Mouse (Mus musculus): ENCODE data around the gene Gng2.

Gng2 gene

DNA sequence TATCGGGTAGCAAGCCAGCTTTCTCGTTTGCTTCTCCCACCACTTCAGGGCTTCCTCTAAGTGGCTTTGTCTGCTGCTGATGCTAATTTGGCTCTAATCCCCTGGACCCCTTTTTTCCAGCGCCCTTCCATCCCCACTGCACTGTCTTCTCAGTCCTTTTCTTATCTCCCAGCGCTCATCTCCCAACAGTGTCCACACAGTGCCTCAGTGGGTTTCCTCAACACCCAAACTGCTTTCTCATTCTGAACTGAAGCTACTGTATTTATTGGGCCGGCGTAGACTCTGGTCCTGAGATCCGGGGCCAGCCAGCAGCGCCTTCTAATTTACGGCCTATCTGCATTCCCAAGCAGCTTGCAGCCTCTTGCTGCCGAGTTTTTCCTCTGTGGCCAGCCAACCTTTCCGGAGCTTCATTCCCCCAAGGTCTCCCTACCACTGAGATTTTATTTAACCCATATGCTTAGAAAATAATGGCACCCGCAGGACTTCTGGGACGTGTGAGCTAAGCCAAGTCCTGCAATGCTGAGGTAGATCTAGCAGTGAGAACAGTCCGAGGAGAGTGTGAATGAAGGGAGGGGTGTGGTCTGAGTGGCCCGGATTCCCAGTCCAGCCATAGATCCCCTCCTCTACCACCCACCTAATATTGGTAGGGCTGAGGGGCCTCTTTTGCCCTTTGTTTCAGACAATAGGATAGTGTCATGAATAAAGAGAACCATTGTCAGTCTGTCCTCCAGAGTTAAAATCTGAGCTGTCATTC, at the start of gene Gng2:
Gene Gng2, minus strand, starts transcription at position 357 of the 754 bp plus-strand sequence.
- DNase-seq (ENCODE audit: low spot score) = no peak

DNA sequence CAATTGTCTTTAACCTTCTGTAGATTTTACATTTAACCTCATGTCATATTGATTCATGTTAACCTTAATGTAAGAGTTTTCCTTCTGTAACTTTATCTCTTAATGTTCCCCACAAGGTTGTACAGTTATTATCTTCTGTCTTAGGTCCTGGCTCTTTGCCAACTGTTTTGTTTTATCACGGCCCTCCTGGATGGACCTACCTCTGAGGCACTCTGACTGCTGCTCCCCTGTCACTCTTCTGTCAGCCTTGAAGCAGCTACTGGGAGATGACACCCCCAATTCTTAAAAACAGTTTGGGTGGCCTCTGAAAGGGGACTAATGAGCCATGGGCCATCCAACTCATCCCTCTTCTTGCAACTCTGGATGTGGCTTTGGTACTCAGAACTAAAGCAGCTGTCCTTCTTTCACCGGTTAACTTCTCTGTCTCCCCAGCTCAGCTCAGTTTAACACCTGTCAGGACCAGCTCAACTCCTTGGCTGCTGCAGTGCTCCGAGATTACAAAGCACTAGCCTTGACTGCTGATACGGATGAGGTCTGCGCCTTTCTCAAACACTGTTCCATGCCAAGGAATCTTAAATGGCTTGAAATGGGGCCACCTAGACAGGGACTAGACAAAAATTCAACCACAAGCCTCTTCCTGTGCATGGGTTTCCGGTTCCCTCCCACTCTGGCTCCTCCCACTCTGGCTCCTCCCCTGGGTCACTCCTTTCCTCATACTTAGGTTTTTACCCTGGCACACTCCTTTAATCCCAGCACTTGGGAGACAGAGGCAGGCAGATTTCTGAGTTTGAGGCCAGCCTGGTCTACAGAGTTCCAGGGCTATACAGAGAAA, 47.7 kb upstream of the Gng2 start:
- peak; percentile 60 for DNase-seq (ENCODE audit: low spot score)

DNA sequence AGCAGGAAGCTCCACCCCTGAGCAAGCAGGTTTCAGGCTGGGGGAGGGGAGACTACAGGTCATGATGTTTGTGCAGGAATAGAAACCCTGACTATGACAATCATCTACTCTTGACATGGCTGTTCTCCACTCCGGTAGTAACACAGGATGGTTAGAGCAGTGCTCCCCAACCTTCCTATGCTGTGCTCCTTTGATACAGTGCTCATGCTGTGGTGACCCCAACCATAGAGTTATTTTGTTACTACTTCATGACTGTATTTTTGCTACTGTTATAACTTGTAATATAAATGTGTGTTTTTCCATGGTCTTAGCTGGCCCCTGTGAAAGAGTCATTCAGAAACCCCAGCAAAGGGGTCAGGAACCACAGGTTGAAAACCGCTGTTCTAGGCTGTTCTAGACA, 46.5 kb upstream of the Gng2 start:
- DNase-seq (ENCODE audit: low spot score) = no peak

DNA sequence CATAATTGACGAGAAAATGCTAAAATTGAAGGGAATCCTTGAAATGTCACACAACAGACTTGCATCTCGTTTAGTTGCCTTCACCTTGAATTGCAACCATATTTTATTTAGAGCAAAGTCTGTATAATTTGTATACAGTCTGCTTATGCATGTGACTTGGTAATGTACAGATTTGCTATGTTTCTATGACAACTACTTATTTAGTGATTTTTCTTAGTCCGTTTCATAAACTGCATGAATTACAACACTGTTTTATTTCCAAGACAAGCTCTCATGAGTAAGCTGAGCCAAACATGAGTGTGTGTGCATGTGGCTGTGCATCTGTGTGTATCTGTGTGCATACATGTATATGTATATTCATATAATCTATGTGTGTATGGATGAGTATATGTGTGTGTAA, 42.1 kb upstream of the Gng2 start:
- no peak for DNase-seq (ENCODE audit: low spot score)

DNA sequence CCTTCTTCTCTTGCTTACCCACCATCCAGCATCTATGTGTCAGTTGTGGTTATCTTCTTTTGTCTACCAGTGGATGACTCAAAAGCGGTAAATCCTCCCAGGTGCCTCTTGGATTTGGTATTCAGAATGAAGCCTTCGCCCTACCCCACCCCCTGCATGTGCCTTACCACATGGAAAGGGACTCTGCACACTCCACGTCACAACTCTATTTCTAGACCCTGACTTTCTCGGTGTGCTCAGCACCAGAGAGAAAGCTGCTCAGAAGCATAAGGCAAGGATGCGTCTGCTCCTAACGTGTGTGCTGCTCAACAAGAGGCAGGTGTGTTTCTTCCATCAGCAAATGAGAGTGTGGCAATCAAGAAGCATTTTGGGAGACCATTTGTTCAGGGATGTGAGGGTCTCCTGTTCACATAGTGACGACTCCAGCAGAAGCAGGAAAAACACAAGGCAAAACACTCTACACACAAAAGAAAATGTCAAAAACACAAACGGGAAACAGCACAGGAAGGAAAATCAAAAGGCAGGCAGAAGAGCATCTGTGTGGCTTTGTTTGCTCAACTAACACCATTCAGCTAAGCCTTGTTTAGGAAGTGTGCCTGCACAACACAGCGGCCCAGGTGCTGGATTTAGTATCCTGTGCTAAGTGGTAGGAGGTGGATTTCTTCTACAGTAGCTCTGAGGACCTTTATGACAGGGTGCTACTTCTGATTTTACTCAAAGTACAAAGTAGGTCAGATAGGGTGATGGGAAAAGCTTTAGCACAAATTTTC, 35.3 kb upstream of the Gng2 start:
- DNase-seq (ENCODE audit: low spot score) = no peak

DNA sequence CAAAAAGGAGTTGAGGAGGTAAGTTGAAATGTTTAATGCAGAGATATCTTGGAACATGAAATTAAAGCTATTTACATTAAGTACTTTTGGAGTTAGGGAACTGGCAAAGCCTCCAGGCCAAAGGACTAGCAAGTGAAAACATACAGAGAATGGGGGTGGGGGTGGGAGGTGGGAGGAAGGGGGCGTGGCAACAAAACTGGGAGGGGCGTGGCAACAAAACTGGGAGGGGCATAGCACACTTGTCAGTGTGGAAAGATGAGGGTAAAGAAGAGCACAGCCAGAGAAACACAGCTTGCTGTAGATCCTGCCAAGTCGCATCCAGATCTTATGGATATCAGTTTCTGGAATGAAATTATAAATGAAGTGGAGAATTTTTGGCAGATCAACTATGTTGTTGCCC, 30.0 kb upstream of the Gng2 start:
- DNase-seq (ENCODE audit: low spot score) = no peak

DNA sequence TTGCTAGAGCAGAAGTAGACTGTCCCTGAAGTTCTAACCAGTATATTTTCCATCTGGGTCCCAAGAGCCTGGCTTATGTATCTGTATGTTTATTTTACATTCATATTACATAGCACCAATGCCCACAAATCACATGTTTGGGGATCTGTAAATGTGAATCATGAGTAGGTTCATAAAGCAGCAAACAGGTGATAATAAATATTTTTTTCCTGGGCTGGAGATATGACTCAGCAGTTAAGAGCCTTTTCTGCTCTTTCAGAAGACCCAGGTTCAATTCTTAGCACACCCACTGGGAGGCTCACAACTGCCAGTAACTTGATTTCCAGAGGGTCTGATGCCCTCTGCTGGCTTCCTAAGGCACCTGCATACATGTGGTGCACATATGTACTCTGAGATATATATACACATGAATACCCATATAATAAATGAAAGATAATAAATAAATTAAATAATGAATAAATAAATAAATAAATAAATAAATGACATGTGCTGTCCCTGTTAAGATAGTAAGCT, 27.4 kb upstream of the Gng2 start:
- DNase-seq (ENCODE audit: low spot score) = no peak

DNA sequence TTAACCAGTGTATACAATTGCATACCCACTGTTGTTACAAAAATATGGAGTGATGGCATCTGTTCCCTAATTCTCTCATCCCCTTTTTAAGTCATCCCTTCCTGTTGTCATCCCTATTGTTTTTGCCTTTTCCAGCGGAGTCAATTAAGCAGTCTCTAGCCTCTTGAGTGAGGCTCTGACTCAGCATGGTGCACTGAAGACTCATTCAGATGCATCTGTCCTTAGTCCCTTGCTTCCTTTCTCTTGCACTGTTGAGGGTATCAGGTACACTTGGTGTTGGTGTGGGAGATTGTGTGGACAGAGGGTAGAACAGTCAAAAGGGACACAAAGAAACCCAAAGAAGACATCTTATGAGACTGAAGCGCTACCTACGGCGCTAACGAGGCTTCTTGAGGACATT, 19.4 kb upstream of the Gng2 start:
- DNase-seq (ENCODE audit: low spot score) = no peak

DNA sequence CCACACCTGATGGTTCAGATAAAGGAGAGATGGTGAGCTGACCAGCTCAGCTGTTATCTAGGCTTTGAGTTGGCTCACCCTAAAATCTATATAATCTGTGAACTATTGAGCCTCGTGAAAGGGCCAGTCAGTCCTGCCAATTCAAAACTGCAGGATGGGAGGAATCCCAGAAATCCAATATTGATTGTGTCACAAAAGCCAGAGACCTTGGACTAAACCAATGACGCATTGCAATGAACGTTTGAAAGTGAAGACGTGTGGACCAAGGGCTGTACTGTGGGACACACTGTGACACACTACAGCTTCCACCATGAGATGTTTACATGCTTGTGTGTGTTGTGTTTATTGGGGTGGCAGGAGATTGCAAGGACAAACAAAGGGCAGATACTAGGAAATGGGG, 18.5 kb upstream of the Gng2 start:
- no peak for DNase-seq (ENCODE audit: low spot score)

DNA sequence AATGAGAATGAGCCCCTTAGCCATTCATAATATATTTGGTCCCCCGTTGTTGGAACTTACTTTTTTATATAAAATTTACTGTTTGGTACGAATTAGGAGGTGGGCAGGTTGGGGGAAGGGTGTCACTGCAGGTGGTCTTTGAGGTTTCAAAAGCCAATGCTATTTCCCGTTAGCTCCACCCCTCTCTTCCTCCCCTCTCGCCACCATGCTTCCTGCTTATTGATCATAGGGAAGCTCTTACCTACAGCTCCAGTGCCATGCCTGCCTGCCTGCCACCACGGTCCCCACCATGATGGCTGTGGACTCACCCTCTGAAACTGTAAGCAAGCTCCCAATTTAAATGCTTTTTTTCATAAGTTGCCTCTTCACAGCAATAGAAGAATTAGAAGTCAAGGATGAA, 16.6 kb upstream of the Gng2 start:
- no peak for DNase-seq (ENCODE audit: low spot score)

DNA sequence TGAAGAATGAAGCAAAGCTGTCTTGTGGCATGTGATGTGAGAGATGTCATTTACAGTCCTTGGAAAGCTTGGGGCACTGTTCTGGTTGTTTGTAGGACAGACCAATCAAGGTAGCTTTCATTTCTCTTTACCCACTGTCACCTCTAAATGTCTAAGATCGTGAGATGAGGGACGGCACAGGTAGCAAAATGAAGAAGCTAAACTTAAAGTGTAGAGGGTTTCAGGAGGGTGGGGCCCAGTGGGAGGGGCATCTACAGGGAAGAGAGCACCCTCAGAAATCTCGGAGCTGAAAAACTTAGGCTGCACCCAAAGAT, 16.1 kb upstream of the Gng2 start:
- no peak for DNase-seq (ENCODE audit: low spot score)

DNA sequence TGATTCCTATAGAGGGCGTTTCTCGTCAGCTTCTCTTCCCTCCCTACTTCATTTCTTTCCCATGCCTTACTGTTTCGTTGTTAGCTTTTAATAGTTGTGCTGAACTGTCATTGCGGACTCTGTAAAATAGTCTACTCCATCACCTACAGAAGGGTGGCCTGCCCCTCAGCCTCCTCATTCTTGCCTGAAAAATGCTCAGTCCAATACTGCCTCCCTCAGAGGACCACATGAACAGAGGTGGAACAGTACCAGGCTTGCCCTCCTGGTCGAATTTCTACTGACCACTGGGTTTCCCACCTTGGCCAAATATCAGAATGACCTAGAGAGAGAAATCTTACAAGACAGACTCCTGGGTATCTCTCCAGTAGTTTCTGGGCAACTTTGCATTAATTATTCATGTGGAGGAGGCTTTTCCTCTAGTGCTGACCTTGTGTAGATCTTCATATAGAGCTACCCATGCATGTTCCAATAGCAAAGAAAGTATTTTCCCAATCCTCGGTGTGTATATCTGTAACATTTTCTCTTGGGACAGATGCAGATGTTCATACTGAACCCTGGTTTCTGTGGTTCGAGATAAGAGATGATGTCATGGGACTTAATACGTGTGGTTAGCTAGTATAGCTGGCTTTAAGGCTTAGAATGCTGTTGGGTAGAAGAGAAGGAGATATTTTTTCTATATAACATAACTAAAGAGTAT, 15.6 kb upstream of the Gng2 start:
- no peak for DNase-seq (ENCODE audit: low spot score)

DNA sequence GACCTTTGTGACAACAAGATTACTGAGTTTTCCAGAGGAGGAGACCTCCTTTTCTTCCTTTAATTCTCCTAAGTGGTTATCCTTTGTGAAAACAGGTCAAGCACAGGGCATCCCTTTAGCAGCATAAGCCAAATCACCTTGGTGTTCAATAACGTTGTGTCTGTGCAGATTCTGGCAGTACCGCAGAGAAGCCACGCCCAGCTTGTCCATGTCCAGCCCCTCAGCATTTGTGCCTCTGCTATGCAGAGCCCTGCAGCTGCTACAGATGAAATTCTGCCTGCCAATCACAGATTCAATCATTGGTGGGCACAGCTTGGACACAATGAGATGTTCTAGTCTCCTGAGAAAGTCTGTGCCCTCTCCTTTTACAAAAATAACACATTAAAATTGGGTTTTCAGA, 14.4 kb upstream of the Gng2 start:
- no peak for DNase-seq (ENCODE audit: low spot score)

DNA sequence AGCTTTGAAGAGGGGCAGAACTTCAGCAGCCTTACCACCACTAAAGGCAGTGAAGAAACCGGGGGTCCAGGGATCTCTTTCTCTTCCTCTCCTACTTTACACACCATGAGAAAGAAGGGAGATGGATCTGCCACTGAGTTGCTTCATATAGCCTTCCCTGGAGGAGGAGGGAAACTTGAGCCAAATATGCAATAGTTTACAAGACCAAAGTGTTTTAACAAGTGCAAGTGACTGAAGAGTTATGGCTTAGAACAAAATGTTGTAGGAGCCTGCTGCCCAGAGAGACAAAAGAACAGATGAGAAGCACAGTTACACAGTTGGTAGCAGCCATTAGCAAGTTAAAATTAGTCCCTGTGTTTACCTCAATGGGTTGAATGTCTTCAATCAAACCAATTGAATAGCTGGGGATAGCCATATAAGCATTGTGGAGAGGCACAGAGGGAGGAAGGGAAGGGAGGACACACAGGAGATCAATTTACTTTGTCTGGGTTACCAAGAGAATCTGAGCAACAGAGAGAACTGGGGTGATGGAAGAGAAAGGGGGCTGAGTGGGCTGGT, 13.1 kb upstream of the Gng2 start:
- no peak for DNase-seq (ENCODE audit: low spot score)

DNA sequence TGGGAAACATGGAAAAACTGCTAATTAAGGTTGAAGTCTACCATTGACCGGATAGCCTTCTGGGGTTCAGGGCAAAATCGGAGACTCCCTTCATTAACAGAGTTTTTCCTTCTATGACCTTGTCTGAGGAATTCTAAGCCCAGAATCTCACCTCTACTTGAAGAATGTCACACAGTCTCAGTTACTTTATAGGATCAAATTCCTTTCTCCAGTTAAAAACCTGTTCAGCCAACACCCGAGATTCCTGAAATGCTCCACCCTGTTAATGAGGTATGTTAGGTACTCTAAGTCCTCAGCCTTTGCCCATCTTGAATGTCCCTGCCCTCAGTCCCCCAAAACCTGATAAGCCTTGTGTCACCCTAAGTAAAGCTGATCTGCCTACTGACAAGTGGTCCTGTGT, 11.0 kb upstream of the Gng2 start:
- DNase-seq (ENCODE audit: low spot score) = no peak

DNA sequence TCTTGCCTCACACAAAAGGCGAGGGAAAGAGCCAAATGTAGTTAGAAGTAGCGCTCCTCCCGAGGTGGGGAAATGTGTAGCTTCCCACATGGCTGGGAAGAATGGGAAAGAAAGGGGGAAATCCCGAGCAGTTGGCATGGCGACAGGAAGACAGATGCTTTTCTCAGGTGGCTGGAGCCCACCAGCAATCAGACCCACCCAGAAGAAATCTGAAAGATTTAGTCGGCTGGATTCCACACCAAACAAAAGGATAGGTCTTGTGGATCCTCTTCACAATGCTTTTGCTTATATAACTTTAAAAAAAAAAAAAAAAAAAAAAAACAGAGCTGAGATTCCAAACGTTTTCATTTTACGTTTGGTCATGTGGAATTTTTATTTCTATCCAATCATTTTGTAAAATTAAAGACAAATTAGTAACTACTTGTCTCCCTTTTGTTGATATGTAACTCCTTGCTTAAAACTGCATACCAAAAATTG, 10.0 kb upstream of the Gng2 start:
- DNase-seq (ENCODE audit: low spot score) = no peak

DNA sequence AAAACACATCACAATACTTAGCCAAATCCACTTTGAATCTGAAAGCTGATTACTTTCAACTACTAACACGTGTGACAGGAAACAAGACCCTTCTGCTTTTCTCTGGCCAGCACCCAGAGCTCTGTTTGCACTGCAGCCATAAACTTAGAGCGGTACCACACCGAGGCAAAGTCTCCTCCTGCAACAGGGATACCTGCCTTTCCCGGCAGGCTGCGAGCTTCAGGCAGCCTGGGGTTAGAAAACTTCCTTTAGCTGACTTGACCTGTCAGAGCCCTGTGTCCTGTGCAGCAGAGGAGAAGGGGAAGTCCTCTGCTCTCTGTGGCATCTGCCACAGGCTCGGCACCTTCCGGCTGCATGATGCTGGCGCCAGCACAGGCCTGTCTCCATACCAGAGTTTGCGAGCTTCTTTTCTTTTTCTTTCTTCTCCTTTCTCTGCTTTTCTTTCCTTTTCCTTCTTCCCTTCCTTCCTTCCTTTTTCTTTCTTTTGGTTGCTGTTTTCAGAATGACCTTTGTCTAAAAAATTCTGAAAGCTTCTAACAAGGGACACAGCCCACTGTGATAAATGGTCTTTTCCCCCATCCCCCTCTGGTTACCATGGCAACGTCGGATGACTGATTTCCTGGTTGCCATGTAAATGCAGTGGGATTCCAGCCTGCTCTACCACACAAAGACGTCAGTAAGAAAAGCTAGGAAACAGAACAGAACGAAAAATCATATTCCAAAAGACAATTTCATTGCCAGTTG, 9.4 kb upstream of the Gng2 start:
- peak; percentile 14 for DNase-seq (ENCODE audit: low spot score)

DNA sequence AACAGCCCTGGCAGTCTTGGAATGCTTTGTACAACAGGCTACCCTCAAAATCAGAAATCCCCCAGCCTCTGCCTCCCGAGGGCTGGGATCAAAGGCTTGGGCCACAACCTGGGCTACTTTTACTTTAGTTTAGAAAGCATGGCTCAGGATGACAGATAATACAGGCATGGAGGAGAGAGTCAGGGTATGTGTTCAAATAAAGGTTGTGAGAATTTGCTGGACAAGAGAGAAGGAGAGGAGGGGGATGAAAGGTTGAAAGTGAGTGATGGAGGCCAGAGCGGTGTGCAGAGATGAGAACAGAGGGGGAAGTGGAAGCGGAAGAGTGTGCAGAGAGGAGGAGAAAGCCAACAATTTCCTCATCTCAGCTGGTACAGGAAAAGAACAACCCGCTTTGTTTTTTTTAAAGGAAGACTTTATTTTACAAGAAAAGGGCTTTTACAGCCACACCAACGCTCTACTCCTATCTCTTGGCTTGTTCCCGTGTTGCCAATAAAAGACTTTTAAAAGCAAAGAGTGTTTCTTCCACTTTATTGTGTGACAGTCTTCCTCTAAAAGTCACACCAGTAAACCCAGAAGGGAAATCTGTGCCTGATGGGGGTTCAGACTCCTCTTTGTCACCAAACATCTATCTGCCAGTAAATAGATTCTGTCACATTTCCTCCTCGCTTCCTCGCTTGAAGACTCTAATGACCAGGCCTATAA, 8.6 kb upstream of the Gng2 start:
- no peak for DNase-seq (ENCODE audit: low spot score)

DNA sequence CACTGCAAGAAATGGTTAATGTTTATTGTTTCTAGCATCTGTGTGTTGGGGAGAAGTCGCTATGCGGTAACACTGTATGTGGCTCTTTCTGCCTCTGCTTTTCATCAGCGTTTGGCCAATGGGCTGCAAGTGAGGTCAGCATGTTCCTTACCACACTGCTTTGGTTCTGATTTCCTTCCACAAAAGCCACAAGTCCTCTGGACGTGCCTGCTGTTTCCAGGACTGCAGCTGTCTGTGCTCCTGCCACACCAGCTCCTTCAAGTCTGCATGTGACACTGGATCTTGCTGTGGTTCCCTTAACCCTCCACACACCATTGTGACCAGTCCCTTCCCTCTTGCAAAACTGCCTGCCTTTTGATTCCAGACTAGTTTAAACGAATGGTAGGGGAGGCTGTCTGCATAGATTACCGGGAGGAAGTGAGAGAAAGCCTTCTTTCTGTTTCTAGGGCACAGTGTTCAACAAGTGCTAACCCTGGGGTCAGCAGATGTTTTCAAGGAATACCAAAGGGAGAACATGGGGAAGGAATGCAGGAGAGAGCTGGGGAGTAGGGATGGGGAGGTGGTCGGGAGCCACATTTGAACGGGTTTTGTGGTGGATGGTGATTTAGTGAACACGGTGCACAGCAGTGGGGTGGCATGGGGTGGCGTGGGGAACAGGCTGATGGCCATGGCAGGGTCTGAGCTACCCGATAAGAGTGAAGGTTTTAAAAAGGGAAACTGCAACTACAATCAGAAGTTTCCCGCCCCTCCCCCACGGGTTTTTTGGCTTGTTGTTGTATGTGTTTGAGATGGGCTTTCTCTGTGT, 7.9 kb upstream of the Gng2 start:
- peak; percentile 23 for DNase-seq (ENCODE audit: low spot score)
